Mouse (Mus musculus): Measurements from ENCODE around the gene Ngb. TPM values are rescaled to one million over a fixed set of nuclear protein-coding genes. Genes with fewer than 3 reads are reported as not detected.

Gene Ngb
- polyA plus RNA-seq, 1 experiment from 2014 or later, result 0.14 TPM

GRCm38 (mm10) chr12:87052661-87053321 is 49.5 kb downstream of the Ngb start:
- H3K9ac ChIP-seq (ENCODE audit: low read depth, low read length), result no peak overlapping the region
- 33% methylated on average over 12 of the region's 16 CpGs for WGBS
- ATAC-seq (ENCODE audit: low FRiP score, low TSS enrichment), result no peak
- no peak overlapping the region for H3K4me3 ChIP-seq (ENCODE audit: low read length)
- no peaks in the 10 kb centered on the region for H3K9me3 ChIP-seq (ENCODE audit: control insufficient read depth, low read length)
- H3K4me1 ChIP-seq (ENCODE audit: control insufficient read depth, insufficient read depth, low read length), result no peaks in the 10 kb centered on the region
- H3K27me3 ChIP-seq (ENCODE audit: control insufficient read depth, insufficient read depth, low read length), result no peaks in the 10 kb centered on the region
- H3K27ac ChIP-seq (ENCODE audit: low read depth, low read length), result no peak overlapping the region
- H3K4me2 ChIP-seq (replicated peaks; ENCODE audit: low read depth, low read length), result no peak overlapping the region
- no peaks in the 10 kb centered on the region for H3K36me3 ChIP-seq (ENCODE audit: control insufficient read depth, insufficient read depth, low read length)

- no peaks in the 10 kb centered on the region for H3K27me3 ChIP-seq (ENCODE audit: control insufficient read depth, insufficient read depth, low read length)
- no peaks in the 10 kb centered on the region for H3K4me1 ChIP-seq (ENCODE audit: control insufficient read depth, insufficient read depth, low read length)
- H3K36me3 ChIP-seq (ENCODE audit: control insufficient read depth, insufficient read depth, low read length), result no peaks in the 10 kb centered on the region
- 60% methylated on average over 3 of the region's 3 CpGs for WGBS
- H3K4me3 ChIP-seq (ENCODE audit: low read length), result no peak overlapping the region
- no peaks in the 10 kb centered on the region for H3K9me3 ChIP-seq (ENCODE audit: control insufficient read depth, low read length)
- no peak overlapping the region for H3K9ac ChIP-seq (ENCODE audit: low read depth, low read length)
- no peak for ATAC-seq (ENCODE audit: low FRiP score, low TSS enrichment)
- H3K4me2 ChIP-seq (replicated peaks; ENCODE audit: low read depth, low read length), result no peak overlapping the region
- H3K27ac ChIP-seq (ENCODE audit: low read depth, low read length), result no peak overlapping the region
Measured at GRCm38 (mm10) chr12:87047536-87047935, 54.8 kb downstream of the Ngb start.

Other genes starting within 250 kb of the Ngb start
- gene Irf2bpl, start 217.7 kb downstream of the Ngb start, polyA plus RNA-seq (2014; fragmentation: Nextera tagmentation; extraction: Ambion mirVana), result 25.8 and 34.8 TPM in 2 replicates
- 12.6 and 30.4 TPM in 2 replicates for gene Cipc, start 155.5 kb downstream of the Ngb start, polyA plus RNA-seq (2014; fragmentation: Nextera tagmentation; extraction: Ambion mirVana)
- not detected in 2 replicates for gene Zdhhc22, start 112.1 kb downstream of the Ngb start, polyA plus RNA-seq (2014; fragmentation: Nextera tagmentation; extraction: Ambion mirVana)
- 0.08 TPM in 1 of 2 replicates, not detected in the other for gene Tmem63c, start 81.2 kb downstream of the Ngb start, polyA plus RNA-seq (2014; fragmentation: Nextera tagmentation; extraction: Ambion mirVana)
- gene Gstz1, start 44.6 kb upstream of the Ngb start, polyA plus RNA-seq (2014; fragmentation: Nextera tagmentation; extraction: Ambion mirVana), result 41.6 and 44.8 TPM in 2 replicates
- 14.4 and 21.2 TPM in 2 replicates for gene Pomt2, start 45.4 kb upstream of the Ngb start, polyA plus RNA-seq (2014; fragmentation: Nextera tagmentation; extraction: Ambion mirVana)
- gene Samd15, start 97.2 kb upstream of the Ngb start, polyA plus RNA-seq (2014; fragmentation: Nextera tagmentation; extraction: Ambion mirVana), result 1.1 and 1.2 TPM in 2 replicates
- gene Tmed8, start 97.9 kb upstream of the Ngb start, polyA plus RNA-seq (2014; fragmentation: Nextera tagmentation; extraction: Ambion mirVana), result 2.0 and 2.9 TPM in 2 replicates
- 0.33 and 0.69 TPM in 2 replicates for gene Noxred1, start 136.2 kb upstream of the Ngb start, polyA plus RNA-seq (2014; fragmentation: Nextera tagmentation; extraction: Ambion mirVana)
- 42.9 and 50.7 TPM in 2 replicates for gene Vipas39, start 163.7 kb upstream of the Ngb start, polyA plus RNA-seq (2014; fragmentation: Nextera tagmentation; extraction: Ambion mirVana)
- 203 and 219 TPM in 2 replicates for gene Ahsa1, start 163.9 kb upstream of the Ngb start, polyA plus RNA-seq (2014; fragmentation: Nextera tagmentation; extraction: Ambion mirVana)
- gene Ism2, start 197.2 kb upstream of the Ngb start, polyA plus RNA-seq (2014; fragmentation: Nextera tagmentation; extraction: Ambion mirVana), result 0.36 and 0.54 TPM in 2 replicates